Mouse (Mus musculus): ENCODE measurements at regions not wholly inside any gene's neighbourhood (a gene's known extent, or its start where the extent isn't known, plus 50 kb on each side); places are given as distances from the start of the nearest gene placed in this dataset.
"Not testable (repeated sequence)": the region's sequence is repeated elsewhere in the genome, so short reads cannot be mapped to it uniquely, and the experiment has no call there.

- Histone ChIP-seq H3K27me3 (replicated peaks; ENCODE audit: control insufficient read depth, insufficient read depth, low read length) (no peaks in the 10 kb centered on the region), H3K4me1 (replicated peaks; ENCODE audit: control insufficient read depth, insufficient read depth, low read length) (no peaks in the 10 kb centered on the region), H3K36me3 (ENCODE audit: control insufficient read depth, insufficient read depth) (no peaks in the 10 kb centered on the region), H3K27ac (ENCODE audit: low read length) (no peak overlapping the region), H3K9me3 (ENCODE audit: control insufficient read depth, low read length) (no peaks in the 10 kb centered on the region), H3K9ac (replicated peaks; ENCODE audit: low read depth, low read length) (no peak overlapping the region), H3K4me3 (replicated peaks; ENCODE audit: low read length) (no peak overlapping the region), H3K4me2 (ENCODE audit: low read length) (no peak overlapping the region)
- no peak for ATAC-seq
These were observed 136.6 kb upstream of the Zfp746 start for GRCm38 (mm10) chr6:48222971-48223370.

GRCm38 (mm10) chr6:48221806-48222205 lies 135.4 kb upstream of the Zfp746 start:
- H3K4me2 ChIP-seq (ENCODE audit: low read length); H3K27me3 ChIP-seq (replicated peaks; ENCODE audit: control insufficient read depth, insufficient read depth, low read length); H3K9ac ChIP-seq (replicated peaks; ENCODE audit: low read depth, low read length); H3K9me3 ChIP-seq (ENCODE audit: control insufficient read depth, low read length); H3K4me1 ChIP-seq (replicated peaks; ENCODE audit: control insufficient read depth, insufficient read depth, low read length); H3K4me3 ChIP-seq (replicated peaks; ENCODE audit: low read length); H3K36me3 ChIP-seq (ENCODE audit: control insufficient read depth, insufficient read depth); H3K27ac ChIP-seq (ENCODE audit: low read length): not testable (repeated sequence)
- ATAC-seq = peak; percentile 82
- 29% methylated on average over 1 of the region's 1 CpGs for WGBS

- Histone ChIP-seq H3K27me3 (replicated peaks; ENCODE audit: control insufficient read depth, insufficient read depth, low read length) (no peaks in the 10 kb centered on the region), H3K4me3 (replicated peaks; ENCODE audit: low read length) (no peak overlapping the region), H3K9ac (replicated peaks; ENCODE audit: low read depth, low read length) (no peak overlapping the region), H3K27ac (ENCODE audit: low read length) (no peak overlapping the region), H3K4me2 (ENCODE audit: low read length) (no peak overlapping the region), H3K4me1 (replicated peaks; ENCODE audit: control insufficient read depth, insufficient read depth, low read length) (no peaks in the 10 kb centered on the region), H3K9me3 (ENCODE audit: control insufficient read depth, low read length) (no peaks in the 10 kb centered on the region), H3K36me3 (ENCODE audit: control insufficient read depth, insufficient read depth) (no peaks in the 10 kb centered on the region)
- ATAC-seq = no peak
- 94% methylated on average over 4 of the region's 4 CpGs for WGBS
These were observed 128.8 kb upstream of the Zfp746 start for GRCm38 (mm10) chr6:48215212-48215611.

GRCm38 (mm10) chr6:48209739-48210138 lies 123.3 kb upstream of the Zfp746 start:
- no peak overlapping the region for H3K9ac ChIP-seq (replicated peaks; ENCODE audit: low read depth, low read length)
- H3K4me2 ChIP-seq (ENCODE audit: low read length) = no peak overlapping the region
- no peak overlapping the region for H3K4me3 ChIP-seq (replicated peaks; ENCODE audit: low read length)
- no peaks in the 10 kb centered on the region for H3K9me3 ChIP-seq (ENCODE audit: control insufficient read depth, low read length)
- no peaks in the 10 kb centered on the region for H3K36me3 ChIP-seq (ENCODE audit: control insufficient read depth, insufficient read depth)
- no peaks in the 10 kb centered on the region for H3K27me3 ChIP-seq (replicated peaks; ENCODE audit: control insufficient read depth, insufficient read depth, low read length)
- 96% methylated on average over 2 of the region's 2 CpGs for WGBS
- no peak for ATAC-seq
- H3K4me1 ChIP-seq (replicated peaks; ENCODE audit: control insufficient read depth, insufficient read depth, low read length) = no peaks in the 10 kb centered on the region
- no peak overlapping the region for H3K27ac ChIP-seq (ENCODE audit: low read length)

- H3K27me3 ChIP-seq (replicated peaks; ENCODE audit: control insufficient read depth, insufficient read depth, low read length) = no peaks in the 10 kb centered on the region
- ATAC-seq = peak; percentile 72
- H3K4me3 ChIP-seq (replicated peaks; ENCODE audit: low read length) = no peak overlapping the region
- H3K9ac ChIP-seq (replicated peaks; ENCODE audit: low read depth, low read length) = no peak overlapping the region
- no peaks in the 10 kb centered on the region for H3K4me1 ChIP-seq (replicated peaks; ENCODE audit: control insufficient read depth, insufficient read depth, low read length)
- H3K9me3 ChIP-seq (ENCODE audit: control insufficient read depth, low read length) = no peaks in the 10 kb centered on the region
- H3K4me2 ChIP-seq (ENCODE audit: low read length) = no peak overlapping the region
- WGBS = 69% methylated on average over 2 of the region's 2 CpGs
- no peak overlapping the region for H3K27ac ChIP-seq (ENCODE audit: low read length)
- no peaks in the 10 kb centered on the region for H3K36me3 ChIP-seq (ENCODE audit: control insufficient read depth, insufficient read depth)
These were observed 122.7 kb upstream of the Zfp746 start for GRCm38 (mm10) chr6:48209103-48209502.

GRCm38 (mm10) chr6:48205722-48206121 lies 119.3 kb upstream of the Zfp746 start:
- no peak overlapping the region for H3K9ac ChIP-seq (replicated peaks; ENCODE audit: low read depth, low read length)
- no peak overlapping the region for H3K4me2 ChIP-seq (ENCODE audit: low read length)
- H3K4me3 ChIP-seq (replicated peaks; ENCODE audit: low read length) = no peak overlapping the region
- H3K27ac ChIP-seq (ENCODE audit: low read length) = no peak overlapping the region
- no peaks in the 10 kb centered on the region for H3K4me1 ChIP-seq (replicated peaks; ENCODE audit: control insufficient read depth, insufficient read depth, low read length)
- no peaks in the 10 kb centered on the region for H3K36me3 ChIP-seq (ENCODE audit: control insufficient read depth, insufficient read depth)
- no peaks in the 10 kb centered on the region for H3K9me3 ChIP-seq (ENCODE audit: control insufficient read depth, low read length)
- H3K27me3 ChIP-seq (replicated peaks; ENCODE audit: control insufficient read depth, insufficient read depth, low read length) = no peaks in the 10 kb centered on the region
- ATAC-seq = no peak
- 95% methylated on average over 5 of the region's 5 CpGs for WGBS

- Histone ChIP-seq H3K9ac (replicated peaks; ENCODE audit: low read depth, low read length) (no peak overlapping the region), H3K4me3 (replicated peaks; ENCODE audit: low read length) (no peak overlapping the region), H3K27me3 (replicated peaks; ENCODE audit: control insufficient read depth, insufficient read depth, low read length) (no peaks in the 10 kb centered on the region), H3K4me2 (ENCODE audit: low read length) (no peak overlapping the region), H3K27ac (ENCODE audit: low read length) (no peak overlapping the region), H3K4me1 (replicated peaks; ENCODE audit: control insufficient read depth, insufficient read depth, low read length) (no peaks in the 10 kb centered on the region), H3K36me3 (ENCODE audit: control insufficient read depth, insufficient read depth) (no peaks in the 10 kb centered on the region), H3K9me3 (ENCODE audit: control insufficient read depth, low read length) (no peaks in the 10 kb centered on the region)
- no peak for ATAC-seq
- 63% methylated on average over 3 of the region's 3 CpGs for WGBS
These were observed 113.6 kb upstream of the Zfp746 start for GRCm38 (mm10) chr6:48199951-48200350.

GRCm38 (mm10) chr6:48198806-48199205 lies 112.4 kb upstream of the Zfp746 start:
- Histone ChIP-seq H3K27ac (ENCODE audit: low read length) (no peak overlapping the region), H3K9me3 (ENCODE audit: control insufficient read depth, low read length) (no peaks in the 10 kb centered on the region), H3K4me3 (replicated peaks; ENCODE audit: low read length) (no peak overlapping the region), H3K27me3 (replicated peaks; ENCODE audit: control insufficient read depth, insufficient read depth, low read length) (no peaks in the 10 kb centered on the region), H3K36me3 (ENCODE audit: control insufficient read depth, insufficient read depth) (no peaks in the 10 kb centered on the region), H3K4me1 (replicated peaks; ENCODE audit: control insufficient read depth, insufficient read depth, low read length) (no peaks in the 10 kb centered on the region), H3K4me2 (ENCODE audit: low read length) (no peak overlapping the region), H3K9ac (replicated peaks; ENCODE audit: low read depth, low read length) (no peak overlapping the region)
- 92% methylated on average over 1 of the region's 1 CpGs for WGBS
- ATAC-seq = no peak

- Histone ChIP-seq H3K27ac (ENCODE audit: low read length) (no peak overlapping the region), H3K9me3 (ENCODE audit: control insufficient read depth, low read length) (no peaks in the 10 kb centered on the region), H3K36me3 (ENCODE audit: control insufficient read depth, insufficient read depth) (no peaks in the 10 kb centered on the region), H3K4me3 (replicated peaks; ENCODE audit: low read length) (no peak overlapping the region), H3K4me2 (ENCODE audit: low read length) (no peak overlapping the region), H3K4me1 (replicated peaks; ENCODE audit: control insufficient read depth, insufficient read depth, low read length) (no peaks in the 10 kb centered on the region), H3K9ac (replicated peaks; ENCODE audit: low read depth, low read length) (no peak overlapping the region), H3K27me3 (replicated peaks; ENCODE audit: control insufficient read depth, insufficient read depth, low read length) (no peaks in the 10 kb centered on the region)
- no peak for ATAC-seq
- 63% methylated on average over 4 of the region's 4 CpGs for WGBS
These were observed 111.4 kb upstream of the Zfp746 start for GRCm38 (mm10) chr6:48197696-48198378.

GRCm38 (mm10) chr6:48188363-48188762 lies 102.0 kb upstream of the Zfp746 start:
- H3K4me3 ChIP-seq (replicated peaks; ENCODE audit: low read length); H3K4me1 ChIP-seq (replicated peaks; ENCODE audit: control insufficient read depth, insufficient read depth, low read length); H3K9ac ChIP-seq (replicated peaks; ENCODE audit: low read depth, low read length); H3K36me3 ChIP-seq (ENCODE audit: control insufficient read depth, insufficient read depth); H3K9me3 ChIP-seq (ENCODE audit: control insufficient read depth, low read length); H3K4me2 ChIP-seq (ENCODE audit: low read length); H3K27ac ChIP-seq (ENCODE audit: low read length); H3K27me3 ChIP-seq (replicated peaks; ENCODE audit: control insufficient read depth, insufficient read depth, low read length): not testable (repeated sequence)
- ATAC-seq = peak; percentile 84
- 50% methylated on average over 2 of the region's 2 CpGs for WGBS

All from forebrain, embryonic 16.5 days (tissue).